Mouse (Mus musculus): ENCODE measurements around the gene Frs2. TPM values are rescaled to one million over a fixed set of nuclear protein-coding genes. Genes with fewer than 3 reads are reported as not detected.
"Not testable (repeated sequence)": the region's sequence is repeated elsewhere in the genome, so short reads cannot be mapped to it uniquely, and the experiment has no call there.

Gene Frs2
- polyA plus RNA-seq, 1 experiment from 2014 or later = 27.9 TPM

- Histone ChIP-seq H3K4me1 (ENCODE audit: control insufficient read depth, insufficient read depth, low read length) (no peaks in the 10 kb centered on the region), H3K27ac (replicated peaks; ENCODE audit: low read depth, low read length) (peak within 1 kb of the TSS; percentile 86), H3K4me2 (ENCODE audit: low read depth, severe bottlenecking) (peak within 1 kb of the TSS; percentile 77), H3K9me3 (ENCODE audit: control insufficient read depth, low read length) (no peaks in the 10 kb centered on the region), H3K4me3 (ENCODE audit: low read depth, low read length) (peak within 1 kb of the TSS; percentile 98), H3K9ac (ENCODE audit: low read length) (peak within 1 kb of the TSS; percentile 89), H3K36me3 (ENCODE audit: control insufficient read depth, insufficient read depth, low read length) (peaks cover 21% of the 10 kb centered on the region), H3K27me3 (ENCODE audit: control insufficient read depth, insufficient read depth, low read length) (no peaks in the 10 kb centered on the region)
- peak; percentile 92 for ATAC-seq (ENCODE audit: insufficient number of reproducible peaks, low FRiP score, low TSS enrichment, low read depth)
- under 1% methylated on average over 67 of the region's 68 CpGs for WGBS
- peak; percentile 97 for DNase-seq (ENCODE audit: low spot score)
These were observed 84.9 kb downstream of the Frs2 start, which contains the start of gene Cct2 for GRCm38 (mm10) chr10:117063254-117064021. Gene Cct2, minus strand, starts transcription at chr10:117063814.

GRCm38 (mm10) chr10:117062894-117063253 lies 85.5 kb downstream of the Frs2 start:
- no peak for DNase-seq (ENCODE audit: low spot score)
- WGBS = 4% methylated on average over 15 of the region's 15 CpGs
- ATAC-seq (ENCODE audit: insufficient number of reproducible peaks, low FRiP score, low TSS enrichment, low read depth) = no peak

GRCm38 (mm10) chr10:117055668-117056067 lies 92.7 kb downstream of the Frs2 start:
- peaks cover 58% of the 10 kb centered on the region for H3K36me3 ChIP-seq (ENCODE audit: control insufficient read depth, insufficient read depth, low read length)
- no peaks in the 10 kb centered on the region for H3K4me1 ChIP-seq (ENCODE audit: control insufficient read depth, insufficient read depth, low read length)
- no peak overlapping the region for H3K4me2 ChIP-seq (ENCODE audit: low read depth, severe bottlenecking)
- no peaks in the 10 kb centered on the region for H3K27me3 ChIP-seq (ENCODE audit: control insufficient read depth, insufficient read depth, low read length)
- no peak overlapping the region for H3K4me3 ChIP-seq (ENCODE audit: low read depth, low read length)
- no peak overlapping the region for H3K9ac ChIP-seq (ENCODE audit: low read length)
- H3K27ac ChIP-seq (replicated peaks; ENCODE audit: low read depth, low read length) = no peak overlapping the region
- no peaks in the 10 kb centered on the region for H3K9me3 ChIP-seq (ENCODE audit: control insufficient read depth, low read length)
- DNase-seq (ENCODE audit: low spot score) = no peak
- no peak for ATAC-seq (ENCODE audit: insufficient number of reproducible peaks, low FRiP score, low TSS enrichment, low read depth)
- 90% methylated on average over 4 of the region's 4 CpGs for WGBS

More at GRCm38 (mm10) chr10:117062894-117063253, 85.5 kb downstream of the Frs2 start:
- Histone ChIP-seq H3K27me3 (ENCODE audit: control insufficient read depth, insufficient read depth, low read length) (no peaks in the 10 kb centered on the region), H3K4me2 (ENCODE audit: low read depth, severe bottlenecking) (peak overlapping the region; percentile 77), H3K4me3 (ENCODE audit: low read depth, low read length) (peak overlapping the region; percentile 98), H3K9ac (ENCODE audit: low read length) (peak overlapping the region; percentile 89), H3K9me3 (ENCODE audit: control insufficient read depth, low read length) (no peaks in the 10 kb centered on the region), H3K27ac (replicated peaks; ENCODE audit: low read depth, low read length) (no peak overlapping the region), H3K4me1 (ENCODE audit: control insufficient read depth, insufficient read depth, low read length) (no peaks in the 10 kb centered on the region), H3K36me3 (ENCODE audit: control insufficient read depth, insufficient read depth, low read length) (peaks cover 26% of the 10 kb centered on the region)

- H3K9me3 ChIP-seq (ENCODE audit: control insufficient read depth, low read length) = no peaks in the 10 kb centered on the region
- no peak overlapping the region for H3K27ac ChIP-seq (replicated peaks; ENCODE audit: low read depth, low read length)
- H3K4me1 ChIP-seq (ENCODE audit: control insufficient read depth, insufficient read depth, low read length) = peaks cover 15% of the 10 kb centered on the region; the same call in 1 of the 2 replicates
- 71% methylated on average over 4 of the region's 4 CpGs for WGBS
- H3K27me3 ChIP-seq (ENCODE audit: control insufficient read depth, insufficient read depth, low read length) = no peaks in the 10 kb centered on the region
- H3K36me3 ChIP-seq (ENCODE audit: control insufficient read depth, insufficient read depth, low read length) = peaks cover 20% of the 10 kb centered on the region
- no peak for ATAC-seq (ENCODE audit: insufficient number of reproducible peaks, low FRiP score, low TSS enrichment, low read depth)
- DNase-seq (ENCODE audit: low spot score) = no peak
- H3K9ac ChIP-seq (ENCODE audit: low read length) = no peak overlapping the region
- H3K4me3 ChIP-seq (ENCODE audit: low read depth, low read length) = no peak overlapping the region
- H3K4me2 ChIP-seq (ENCODE audit: low read depth, severe bottlenecking) = no peak overlapping the region
These were observed 98.3 kb downstream of the Frs2 start for GRCm38 (mm10) chr10:117049961-117050597.

GRCm38 (mm10) chr10:117049253-117049652 lies 99.1 kb downstream of the Frs2 start:
- Histone ChIP-seq H3K4me3 (ENCODE audit: low read depth, low read length) (no peak overlapping the region), H3K4me2 (ENCODE audit: low read depth, severe bottlenecking) (no peak overlapping the region)
- DNase-seq (ENCODE audit: low spot score) = no peak

GRCm38 (mm10) chr10:117045175-117046056 lies 102.9 kb downstream of the Frs2 start, which contains the start of gene Lrrc10:
Gene Lrrc10, plus strand, starts transcription at chr10:117045341.
- H3K4me2 ChIP-seq (ENCODE audit: low read depth, severe bottlenecking) = peak within 1 kb of the TSS; percentile 16
- H3K9me3 ChIP-seq (ENCODE audit: control insufficient read depth, low read length) = no peaks in the 10 kb centered on the region
- H3K27me3 ChIP-seq (ENCODE audit: control insufficient read depth, insufficient read depth, low read length) = no peaks in the 10 kb centered on the region
- H3K4me3 ChIP-seq (ENCODE audit: low read depth, low read length) = no peak within 1 kb of the TSS
- no peak within 1 kb of the TSS for H3K27ac ChIP-seq (replicated peaks; ENCODE audit: low read depth, low read length)
- ATAC-seq (ENCODE audit: insufficient number of reproducible peaks, low FRiP score, low TSS enrichment, low read depth) (0 out of 2 replicates have a peak, but pooled peaks have one; percentile 41), DNase-seq (ENCODE audit: low spot score) (peak; percentile 58)
- peaks cover 15% of the 10 kb centered on the region; the same call in 1 of the 2 replicates for H3K4me1 ChIP-seq (ENCODE audit: control insufficient read depth, insufficient read depth, low read length)
- peak within 1 kb of the TSS; percentile 45 for H3K9ac ChIP-seq (ENCODE audit: low read length)
- no peaks in the 10 kb centered on the region for H3K36me3 ChIP-seq (ENCODE audit: control insufficient read depth, insufficient read depth, low read length)
- 32% methylated on average over 40 of the region's 40 CpGs for WGBS

More at GRCm38 (mm10) chr10:117049253-117049652, 99.1 kb downstream of the Frs2 start:
- WGBS = 82% methylated on average over 4 of the region's 4 CpGs
- Histone ChIP-seq H3K27me3 (ENCODE audit: control insufficient read depth, insufficient read depth, low read length) (no peaks in the 10 kb centered on the region), H3K36me3 (ENCODE audit: control insufficient read depth, insufficient read depth, low read length) (peaks cover 14% of the 10 kb centered on the region), H3K9me3 (ENCODE audit: control insufficient read depth, low read length) (no peaks in the 10 kb centered on the region), H3K27ac (replicated peaks; ENCODE audit: low read depth, low read length) (no peak overlapping the region), H3K9ac (ENCODE audit: low read length) (no peak overlapping the region), H3K4me1 (ENCODE audit: control insufficient read depth, insufficient read depth, low read length) (peaks cover 15% of the 10 kb centered on the region; the same call in 1 of the 2 replicates)
- ATAC-seq (ENCODE audit: insufficient number of reproducible peaks, low FRiP score, low TSS enrichment, low read depth) = no peak

GRCm38 (mm10) chr10:117043497-117044166 lies 104.7 kb downstream of the Frs2 start:
- not testable (repeated sequence) for H3K9me3 ChIP-seq (ENCODE audit: control insufficient read depth, low read length); H3K27ac ChIP-seq (replicated peaks; ENCODE audit: low read depth, low read length); H3K27me3 ChIP-seq (ENCODE audit: control insufficient read depth, insufficient read depth, low read length); H3K4me3 ChIP-seq (ENCODE audit: low read depth, low read length); DNase-seq (ENCODE audit: low spot score); H3K4me2 ChIP-seq (ENCODE audit: low read depth, severe bottlenecking); H3K36me3 ChIP-seq (ENCODE audit: control insufficient read depth, insufficient read depth, low read length); H3K9ac ChIP-seq (ENCODE audit: low read length)
- peaks cover 11% of the 10 kb centered on the region; the same call in 1 of the 2 replicates for H3K4me1 ChIP-seq (ENCODE audit: control insufficient read depth, insufficient read depth, low read length)
- 0 out of 2 replicates have a peak, but pooled peaks have one; percentile 27 for ATAC-seq (ENCODE audit: insufficient number of reproducible peaks, low FRiP score, low TSS enrichment, low read depth)
- 38% methylated on average over 16 of the region's 16 CpGs for WGBS

Measured in limb, embryonic 11.5 days (tissue).